ENCODE assay signal across 25 mouse cellular contexts in genomic region chr16:87607959-87608358, GRCm38 (mm10). TPM values are rescaled to one million over a fixed set of nuclear protein-coding genes. Genes with fewer than 3 reads are reported as not detected.
"Had no signal": no experiment of that assay in that cellular context is flagged by ENCODE, and none has a peak within 500 bp of the region (broad histone marks: within the 10 kb centered on the region; RNA-seq: fewer than 3 reads in every experiment).

No protein-coding gene starts in this region.

- H3K4me1 ChIP-seq: hindbrain, embryonic 10.5 days; hindbrain, embryonic 12.5 days; limb, embryonic 10.5 days; limb, embryonic 12.5 days; liver, embryonic 13.5 days had no signal

- H3K9ac ChIP-seq: forebrain, postnatal 0 days; heart, embryonic 12.5 days; hindbrain, embryonic 12.5 days; hindbrain, embryonic 14.5 days; intestine, embryonic 15.5 days; limb, embryonic 12.5 days; liver, embryonic 13.5 days had no signal

- H3K4me2 ChIP-seq: heart, embryonic 12.5 days; hindbrain, embryonic 12.5 days; hindbrain, embryonic 14.5 days; intestine, embryonic 15.5 days; limb, embryonic 12.5 days; liver, embryonic 13.5 days had no signal

- H3K36me3 ChIP-seq: heart, embryonic 10.5 days; heart, embryonic 12.5 days; hindbrain, embryonic 10.5 days; hindbrain, embryonic 12.5 days; intestine, embryonic 15.5 days; limb, embryonic 10.5 days; limb, embryonic 12.5 days; liver, embryonic 13.5 days had no signal

- ATAC-seq: forebrain, postnatal 0 days; hindbrain, embryonic 16.5 days; inflammation-experienced regulatory T-cells, adult 6 months; intestine, embryonic 15.5 days; intestine, postnatal 0 days had no signal

- H3K4me3 ChIP-seq: heart, embryonic 10.5 days; heart, embryonic 12.5 days; hindbrain, embryonic 10.5 days; hindbrain, embryonic 12.5 days; intestine, embryonic 15.5 days; layer of hippocampus, adult 2 months; left cerebral cortex, adult 2 months; limb, embryonic 10.5 days; limb, embryonic 12.5 days; liver, embryonic 13.5 days had no signal

- H3K27ac ChIP-seq: heart, embryonic 10.5 days; hindbrain, embryonic 10.5 days; hindbrain, embryonic 12.5 days; hindbrain, embryonic 14.5 days; intestine, embryonic 15.5 days; layer of hippocampus, adult 2 months; left cerebral cortex, adult 2 months; limb, embryonic 10.5 days; limb, embryonic 12.5 days; liver, embryonic 13.5 days had no signal

- H3K27me3 ChIP-seq: heart, embryonic 12.5 days; hindbrain, embryonic 12.5 days; intestine, embryonic 15.5 days; limb, embryonic 12.5 days; liver, embryonic 13.5 days had no signal

- DNase-seq: forebrain, postnatal 0 days; gastrocnemius, postnatal 14 days; gastrocnemius, postnatal 36 days; heart, adult 18-20 months; heart, postnatal 14 days; heart, postnatal 4 days; kidney, adult 18-20 months; kidney, adult 8-10 months; kidney, postnatal 10 days; kidney, postnatal 25 days; kidney, postnatal 4 days; liver, embryonic 13.5 days had no signal

- H3K9me3 ChIP-seq: heart, embryonic 10.5 days; heart, embryonic 12.5 days; hindbrain, embryonic 10.5 days; hindbrain, embryonic 12.5 days; intestine, embryonic 15.5 days; limb, embryonic 10.5 days; limb, embryonic 12.5 days; liver, embryonic 13.5 days had no signal

RNA-seq across cellular contexts. Expression of gene Map3k7cl, which starts 54.8 kb away (rescaled TPM):
- total RNA-seq: forebrain, postnatal 0 days had no signal
- polyA plus RNA-seq: forebrain, postnatal 0 days; heart, embryonic 10.5 days; hindbrain, embryonic 10.5 days; hindbrain, embryonic 16.5 days; inflammation-experienced regulatory T-cells, adult 6 months; limb, embryonic 10.5 days; limb, embryonic 12.5 days; liver, embryonic 13.5 days had no signal
